Mouse (Mus musculus): Measurements from ENCODE around the gene Dpm2.

- TF ChIP-seq CTCF (IDR thresholded peaks at IDR 0.05; ENCODE audit: control insufficient read depth, insufficient read depth, low read length) (no peak), POLR2A (IDR thresholded peaks at IDR 0.05; ENCODE audit: borderline replicate concordance, control insufficient read depth, low read depth, low read length) (no peak)
Measured at GRCm38 (mm10) chr2:32575586-32576160, 5.0 kb downstream of the Dpm2 start, which contains the start of gene 9430097D07Rik.

All from bone marrow, adult 2 months (tissue).